Mouse (Mus musculus): ENCODE measurements at regions not wholly inside any gene's neighbourhood (a gene's known extent, or its start where the extent isn't known, plus 50 kb on each side); places are given as distances from the start of the nearest gene placed in this dataset.

GRCm38 (mm10) chrX:10857668-10858067 is 142.9 kb downstream of the Mid1ip1 start:
- H3K4me1 ChIP-seq (replicated peaks; ENCODE audit: control insufficient read depth, insufficient read depth, low read length): no peaks in the 10 kb centered on the region
- no peak overlapping the region for H3K4me2 ChIP-seq (replicated peaks; ENCODE audit: low read depth, low read length)
- H3K36me3 ChIP-seq (ENCODE audit: control insufficient read depth, insufficient read depth, low read length): no peaks in the 10 kb centered on the region
- no peaks in the 10 kb centered on the region for H3K9me3 ChIP-seq (ENCODE audit: control insufficient read depth, low read length)
- no peak overlapping the region for H3K4me3 ChIP-seq (ENCODE audit: low read depth, low read length)
- no peak for DNase-seq (ENCODE audit: low spot score)
- H3K27ac ChIP-seq (ENCODE audit: low read depth, low read length): no peak overlapping the region
- ATAC-seq (ENCODE audit: low FRiP score): no peak
- 54% methylated on average over 3 of the region's 3 CpGs for WGBS
- no peaks in the 10 kb centered on the region for H3K27me3 ChIP-seq (ENCODE audit: control insufficient read depth, insufficient read depth, low read length)
- H3K9ac ChIP-seq (ENCODE audit: low read depth, low read length): no peak overlapping the region

- no peak for DNase-seq (ENCODE audit: low spot score)
- ATAC-seq (ENCODE audit: low FRiP score): no peak
- H3K9ac ChIP-seq (ENCODE audit: low read depth, low read length): no peak overlapping the region
- no peak overlapping the region for H3K4me2 ChIP-seq (replicated peaks; ENCODE audit: low read depth, low read length)
- no peak overlapping the region for H3K27ac ChIP-seq (ENCODE audit: low read depth, low read length)
- no peaks in the 10 kb centered on the region for H3K4me1 ChIP-seq (replicated peaks; ENCODE audit: control insufficient read depth, insufficient read depth, low read length)
- no peaks in the 10 kb centered on the region for H3K36me3 ChIP-seq (ENCODE audit: control insufficient read depth, insufficient read depth, low read length)
- H3K4me3 ChIP-seq (ENCODE audit: low read depth, low read length): no peak overlapping the region
- 86% methylated on average over 4 of the region's 4 CpGs for WGBS
- H3K27me3 ChIP-seq (ENCODE audit: control insufficient read depth, insufficient read depth, low read length): no peaks in the 10 kb centered on the region
- no peaks in the 10 kb centered on the region for H3K9me3 ChIP-seq (ENCODE audit: control insufficient read depth, low read length)
Measured at GRCm38 (mm10) chrX:10871613-10872012, 156.8 kb downstream of the Mid1ip1 start.

GRCm38 (mm10) chrX:10877856-10878255 is 163.0 kb downstream of the Mid1ip1 start:
- H3K9me3 ChIP-seq (ENCODE audit: control insufficient read depth, low read length): no peaks in the 10 kb centered on the region
- no peak overlapping the region for H3K27ac ChIP-seq (ENCODE audit: low read depth, low read length)
- no peak overlapping the region for H3K9ac ChIP-seq (ENCODE audit: low read depth, low read length)
- H3K4me3 ChIP-seq (ENCODE audit: low read depth, low read length): no peak overlapping the region
- no peak for ATAC-seq (ENCODE audit: low FRiP score)
- DNase-seq (ENCODE audit: low spot score): peak; percentile 20
- no peaks in the 10 kb centered on the region for H3K27me3 ChIP-seq (ENCODE audit: control insufficient read depth, insufficient read depth, low read length)
- H3K36me3 ChIP-seq (ENCODE audit: control insufficient read depth, insufficient read depth, low read length): no peaks in the 10 kb centered on the region
- H3K4me1 ChIP-seq (replicated peaks; ENCODE audit: control insufficient read depth, insufficient read depth, low read length): no peaks in the 10 kb centered on the region
- 57% methylated on average over 5 of the region's 5 CpGs for WGBS
- H3K4me2 ChIP-seq (replicated peaks; ENCODE audit: low read depth, low read length): no peak overlapping the region

- Histone ChIP-seq H3K4me2 (replicated peaks; ENCODE audit: low read depth, low read length) (no peak overlapping the region), H3K9ac (ENCODE audit: low read depth, low read length) (no peak overlapping the region), H3K36me3 (ENCODE audit: control insufficient read depth, insufficient read depth, low read length) (no peaks in the 10 kb centered on the region), H3K4me3 (ENCODE audit: low read depth, low read length) (no peak overlapping the region), H3K27me3 (ENCODE audit: control insufficient read depth, insufficient read depth, low read length) (no peaks in the 10 kb centered on the region), H3K4me1 (replicated peaks; ENCODE audit: control insufficient read depth, insufficient read depth, low read length) (no peaks in the 10 kb centered on the region), H3K9me3 (ENCODE audit: control insufficient read depth, low read length) (no peaks in the 10 kb centered on the region), H3K27ac (ENCODE audit: low read depth, low read length) (no peak overlapping the region)
- DNase-seq (ENCODE audit: low spot score) (no peak), ATAC-seq (ENCODE audit: low FRiP score) (no peak)
- WGBS: 89% methylated on average over 5 of the region's 5 CpGs
Measured at GRCm38 (mm10) chrX:10878922-10879321, 164.1 kb downstream of the Mid1ip1 start.

- Histone ChIP-seq H3K27ac (ENCODE audit: low read depth, low read length) (no peak overlapping the region), H3K4me2 (replicated peaks; ENCODE audit: low read depth, low read length) (no peak overlapping the region), H3K9ac (ENCODE audit: low read depth, low read length) (no peak overlapping the region), H3K9me3 (ENCODE audit: control insufficient read depth, low read length) (no peaks in the 10 kb centered on the region), H3K27me3 (ENCODE audit: control insufficient read depth, insufficient read depth, low read length) (no peaks in the 10 kb centered on the region), H3K36me3 (ENCODE audit: control insufficient read depth, insufficient read depth, low read length) (no peaks in the 10 kb centered on the region), H3K4me3 (ENCODE audit: low read depth, low read length) (no peak overlapping the region), H3K4me1 (replicated peaks; ENCODE audit: control insufficient read depth, insufficient read depth, low read length) (no peaks in the 10 kb centered on the region)
- DNase-seq (ENCODE audit: low spot score): peak; percentile 1
- no peak for ATAC-seq (ENCODE audit: low FRiP score)
- 64% methylated on average over 11 of the region's 11 CpGs for WGBS
Measured at GRCm38 (mm10) chrX:10883729-10884464, 169.1 kb downstream of the Mid1ip1 start.

- H3K27me3 ChIP-seq (ENCODE audit: control insufficient read depth, insufficient read depth, low read length): no peaks in the 10 kb centered on the region
- H3K4me2 ChIP-seq (replicated peaks; ENCODE audit: low read depth, low read length): no peak overlapping the region
- ATAC-seq (ENCODE audit: low FRiP score) (no peak), DNase-seq (ENCODE audit: low spot score) (no peak)
- H3K36me3 ChIP-seq (ENCODE audit: control insufficient read depth, insufficient read depth, low read length): no peaks in the 10 kb centered on the region
- no peak overlapping the region for H3K4me3 ChIP-seq (ENCODE audit: low read depth, low read length)
- H3K9me3 ChIP-seq (ENCODE audit: control insufficient read depth, low read length): no peaks in the 10 kb centered on the region
- H3K4me1 ChIP-seq (replicated peaks; ENCODE audit: control insufficient read depth, insufficient read depth, low read length): no peaks in the 10 kb centered on the region
- 78% methylated on average over 3 of the region's 3 CpGs for WGBS
- H3K9ac ChIP-seq (ENCODE audit: low read depth, low read length): no peak overlapping the region
- H3K27ac ChIP-seq (ENCODE audit: low read depth, low read length): no peak overlapping the region
Measured at GRCm38 (mm10) chrX:10892815-10893214, 178.0 kb downstream of the Mid1ip1 start.

GRCm38 (mm10) chrX:10896193-10896955 is 181.6 kb downstream of the Mid1ip1 start:
- Histone ChIP-seq H3K4me3 (ENCODE audit: low read depth, low read length) (no peak overlapping the region), H3K36me3 (ENCODE audit: control insufficient read depth, insufficient read depth, low read length) (no peaks in the 10 kb centered on the region), H3K4me2 (replicated peaks; ENCODE audit: low read depth, low read length) (no peak overlapping the region), H3K4me1 (replicated peaks; ENCODE audit: control insufficient read depth, insufficient read depth, low read length) (no peaks in the 10 kb centered on the region), H3K27me3 (ENCODE audit: control insufficient read depth, insufficient read depth, low read length) (no peaks in the 10 kb centered on the region), H3K27ac (ENCODE audit: low read depth, low read length) (no peak overlapping the region), H3K9ac (ENCODE audit: low read depth, low read length) (no peak overlapping the region), H3K9me3 (ENCODE audit: control insufficient read depth, low read length) (no peaks in the 10 kb centered on the region)
- WGBS: 75% methylated on average over 5 of the region's 5 CpGs
- no peak for ATAC-seq (ENCODE audit: low FRiP score)
- no peak for DNase-seq (ENCODE audit: low spot score)

GRCm38 (mm10) chrX:10902686-10903085 is 187.9 kb downstream of the Mid1ip1 start:
- H3K9ac ChIP-seq (ENCODE audit: low read depth, low read length): no peak overlapping the region
- no peaks in the 10 kb centered on the region for H3K27me3 ChIP-seq (ENCODE audit: control insufficient read depth, insufficient read depth, low read length)
- WGBS: 91% methylated on average over 4 of the region's 4 CpGs

GRCm38 (mm10) chrX:10904072-10904471 is 189.3 kb downstream of the Mid1ip1 start:
- H3K4me3 ChIP-seq (ENCODE audit: low read depth, low read length): no peak overlapping the region
- no peaks in the 10 kb centered on the region for H3K36me3 ChIP-seq (ENCODE audit: control insufficient read depth, insufficient read depth, low read length)
- H3K9me3 ChIP-seq (ENCODE audit: control insufficient read depth, low read length): no peaks in the 10 kb centered on the region
- 91% methylated on average over 6 of the region's 6 CpGs for WGBS
- H3K4me1 ChIP-seq (replicated peaks; ENCODE audit: control insufficient read depth, insufficient read depth, low read length): no peaks in the 10 kb centered on the region
- ATAC-seq (ENCODE audit: low FRiP score) (no peak), DNase-seq (ENCODE audit: low spot score) (no peak)
- no peak overlapping the region for H3K27ac ChIP-seq (ENCODE audit: low read depth, low read length)
- no peak overlapping the region for H3K4me2 ChIP-seq (replicated peaks; ENCODE audit: low read depth, low read length)
- no peaks in the 10 kb centered on the region for H3K27me3 ChIP-seq (ENCODE audit: control insufficient read depth, insufficient read depth, low read length)
- no peak overlapping the region for H3K9ac ChIP-seq (ENCODE audit: low read depth, low read length)

More at GRCm38 (mm10) chrX:10902686-10903085, 187.9 kb downstream of the Mid1ip1 start:
- DNase-seq (ENCODE audit: low spot score): no peak
- H3K4me1 ChIP-seq (replicated peaks; ENCODE audit: control insufficient read depth, insufficient read depth, low read length): no peaks in the 10 kb centered on the region
- no peaks in the 10 kb centered on the region for H3K36me3 ChIP-seq (ENCODE audit: control insufficient read depth, insufficient read depth, low read length)
- no peak overlapping the region for H3K4me3 ChIP-seq (ENCODE audit: low read depth, low read length)
- no peak for ATAC-seq (ENCODE audit: low FRiP score)
- no peak overlapping the region for H3K27ac ChIP-seq (ENCODE audit: low read depth, low read length)
- H3K4me2 ChIP-seq (replicated peaks; ENCODE audit: low read depth, low read length): no peak overlapping the region
- no peaks in the 10 kb centered on the region for H3K9me3 ChIP-seq (ENCODE audit: control insufficient read depth, low read length)

Measured in hindbrain, embryonic 11.5 days (tissue).